Mouse (Mus musculus) retina, postnatal 1 day (tissue): ENCODE data around the gene Mrps26.

Experiments
- DNase-seq: peaks from one replicate; pipeline ENCODE4 v3.0.0-alpha.2; 2012

Mrps26 gene

GRCm38 (mm10) chr2:130577021-130577420 lies 13.5 kb downstream of the Mrps26 start:
- no peak for DNase-seq

GRCm38 (mm10) chr2:130577632-130578031 lies 14.1 kb downstream of the Mrps26 start:
- DNase-seq, result peak; percentile 61

GRCm38 (mm10) chr2:130578148-130578547 lies 14.6 kb downstream of the Mrps26 start:
- DNase-seq, result peak; percentile 71

- DNase-seq, result no peak
These were observed 16.2 kb downstream of the Mrps26 start for GRCm38 (mm10) chr2:130579791-130580190.

- peak; percentile 50 for DNase-seq
These were observed 17.7 kb downstream of the Mrps26 start for GRCm38 (mm10) chr2:130581201-130581600.

GRCm38 (mm10) chr2:130582552-130582951 lies 19.0 kb downstream of the Mrps26 start, which contains the start of gene Avp:
Avp (minus strand) TSS chr2:130582554.
- DNase-seq, result no peak

GRCm38 (mm10) chr2:130583902-130584560 lies 20.5 kb downstream of the Mrps26 start:
- no peak for DNase-seq

GRCm38 (mm10) chr2:130586016-130586415 lies 22.5 kb downstream of the Mrps26 start:
- no peak for DNase-seq

- no peak for DNase-seq
These were observed 24.8 kb downstream of the Mrps26 start for GRCm38 (mm10) chr2:130588373-130588772.

GRCm38 (mm10) chr2:130589157-130589556 lies 25.6 kb downstream of the Mrps26 start:
- DNase-seq, result peak; percentile 72

GRCm38 (mm10) chr2:130589761-130590160 lies 26.2 kb downstream of the Mrps26 start:
- DNase-seq, result no peak

GRCm38 (mm10) chr2:130591016-130591415 lies 27.5 kb downstream of the Mrps26 start:
- DNase-seq, result no peak

GRCm38 (mm10) chr2:130595596-130595995 lies 32.1 kb downstream of the Mrps26 start:
- no peak for DNase-seq

GRCm38 (mm10) chr2:130597601-130598010 lies 34.1 kb downstream of the Mrps26 start:
- peak; percentile 64 for DNase-seq

- DNase-seq, result no peak
These were observed 34.9 kb downstream of the Mrps26 start for GRCm38 (mm10) chr2:130598399-130598798.

- no peak for DNase-seq
These were observed 38.7 kb downstream of the Mrps26 start for GRCm38 (mm10) chr2:130602195-130602594.

- peak; percentile 53 for DNase-seq
These were observed 49.5 kb downstream of the Mrps26 start for GRCm38 (mm10) chr2:130613091-130613490.
